Mouse (Mus musculus) cortical plate, adult 2 months (tissue): Measurements from ENCODE around the gene Trp63. TPM values are rescaled to one million over a fixed set of nuclear protein-coding genes. Genes with fewer than 3 reads are reported as not detected.

Source experiments
- H3K27ac ChIP-seq: fragments of 200-500 bp; 2 replicates; pipeline ENCODE4 v1.5.1; 2012; ENCODE audit warnings: low read length, control low read depth, inconsistent platforms; ENCODE audit not compliant: insufficient read depth
- H3K4me1 ChIP-seq: fragments of 200-500 bp; 2 replicates; pipeline ENCODE4 v1.6.1; 2011; ENCODE audit warnings: low read length; ENCODE audit not compliant: control insufficient read depth, insufficient read depth
- H3K4me3 ChIP-seq: fragments of 200-500 bp; 2 replicates; pipeline ENCODE4 v1.5.1; 2011; ENCODE audit warnings: mild to moderate bottlenecking, low read length, control low read depth; ENCODE audit not compliant: insufficient read depth
- CTCF ChIP-seq: fragments of 200-500 bp; IDR thresholded peaks from 2 replicates; pipeline ENCODE4 v1.5.1; 2011; ENCODE audit warnings: mild to moderate bottlenecking, control low read depth, low read length; ENCODE audit not compliant: insufficient read depth; ENCODE audit errors: extremely low read depth
- POLR2A ChIP-seq: fragments of 200-500 bp; IDR thresholded peaks from 2 replicates; pipeline ENCODE4 v1.6.1; 2011; ENCODE audit warnings: mild to moderate bottlenecking, low read length, control low read depth; ENCODE audit not compliant: insufficient read depth; ENCODE audit errors: extremely low read depth
- polyA plus RNA-seq: library from polyadenylated mRNA; depleted of rRNA; stranded (reverse); fragments of >200 nt; gene quantifications from 2 replicates; pipeline ENCODE4 v1.2.3, GENCODE M21; 2012

The Trp63 gene
- polyA plus RNA-seq, 1 experiment = 0.48 TPM

GRCm38 (mm10) chr16:25774611-25775010 lies 91.0 kb downstream of the Trp63 start:
- no peak overlapping the region for H3K27ac ChIP-seq
- no peak overlapping the region for H3K4me3 ChIP-seq
- no peaks in the 10 kb centered on the region for H3K4me1 ChIP-seq
- TF ChIP-seq CTCF (no peak), POLR2A (no peak)

- no peak overlapping the region for H3K4me3 ChIP-seq
- no peak overlapping the region for H3K27ac ChIP-seq
- no peak for TF ChIP-seq POLR2A
- no peak for TF ChIP-seq CTCF
Measured at GRCm38 (mm10) chr16:25777501-25777900, 93.9 kb downstream of the Trp63 start.

GRCm38 (mm10) chr16:25779964-25780363 lies 96.4 kb downstream of the Trp63 start:
- no peak for TF ChIP-seq CTCF
- TF ChIP-seq POLR2A = no peak
- Histone ChIP-seq H3K27ac (no peak overlapping the region), H3K4me1 (no peaks in the 10 kb centered on the region), H3K4me3 (no peak overlapping the region)

More at GRCm38 (mm10) chr16:25777501-25777900, 93.9 kb downstream of the Trp63 start:
- H3K4me1 ChIP-seq = no peaks in the 10 kb centered on the region

GRCm38 (mm10) chr16:25784246-25784645 lies 100.7 kb downstream of the Trp63 start:
- no peaks in the 10 kb centered on the region for H3K4me1 ChIP-seq
- no peak overlapping the region for H3K4me3 ChIP-seq
- TF ChIP-seq CTCF (no peak), POLR2A (no peak)
- H3K27ac ChIP-seq = no peak overlapping the region

GRCm38 (mm10) chr16:25786457-25786856 lies 102.9 kb downstream of the Trp63 start:
- TF ChIP-seq CTCF = no peak
- no peak for TF ChIP-seq POLR2A
- H3K27ac ChIP-seq = no peak overlapping the region
- no peaks in the 10 kb centered on the region for H3K4me1 ChIP-seq
- no peak overlapping the region for H3K4me3 ChIP-seq

GRCm38 (mm10) chr16:25792640-25793266 lies 109.2 kb downstream of the Trp63 start:
- H3K4me1 ChIP-seq = no peaks in the 10 kb centered on the region
- no peak for TF ChIP-seq POLR2A
- no peak for TF ChIP-seq CTCF
- H3K4me3 ChIP-seq = no peak overlapping the region
- no peak overlapping the region for H3K27ac ChIP-seq

GRCm38 (mm10) chr16:25797732-25798294 lies 114.2 kb downstream of the Trp63 start:
- Histone ChIP-seq H3K27ac (no peak overlapping the region), H3K4me1 (no peaks in the 10 kb centered on the region), H3K4me3 (no peak overlapping the region)
- no peak for TF ChIP-seq POLR2A
- no peak for TF ChIP-seq CTCF

- Histone ChIP-seq H3K4me1 (no peaks in the 10 kb centered on the region), H3K27ac (no peak overlapping the region), H3K4me3 (no peak overlapping the region)
- TF ChIP-seq CTCF (no peak), POLR2A (no peak)
Measured at GRCm38 (mm10) chr16:25799618-25800017, 116.1 kb downstream of the Trp63 start.

- Histone ChIP-seq H3K27ac (no peak overlapping the region), H3K4me1 (no peaks in the 10 kb centered on the region), H3K4me3 (no peak overlapping the region)
- TF ChIP-seq POLR2A (no peak), CTCF (no peak)
Measured at GRCm38 (mm10) chr16:25804955-25805354, 121.4 kb downstream of the Trp63 start.

GRCm38 (mm10) chr16:25807116-25807515 lies 123.6 kb downstream of the Trp63 start:
- no peak overlapping the region for H3K4me3 ChIP-seq
- TF ChIP-seq CTCF (no peak), POLR2A (no peak)
- H3K4me1 ChIP-seq = no peaks in the 10 kb centered on the region
- no peak overlapping the region for H3K27ac ChIP-seq
